Mouse (Mus musculus) midbrain, embryonic 12.5 days (tissue): Measurements from ENCODE around the gene Il2rg. TPM values are rescaled to one million over a fixed set of nuclear protein-coding genes. Genes with fewer than 3 reads are reported as not detected.

ENCODE experiments used
- ATAC-seq: fragments of 200-750 bp; cut with Nextera tagmentation; 2 replicates; pipeline ENCODE4 v1.8.0; 2017; ENCODE audit warnings: low read depth, moderate TSS enrichment, moderate library complexity; ENCODE audit not compliant: low FRiP score
- H3K27ac ChIP-seq: fragments of 300-500 bp; sonication (generic); replicated peaks from 2 replicates; pipeline ENCODE4 v1.5.1; 2016; ENCODE audit warnings: mild to moderate bottlenecking
- H3K27me3 ChIP-seq: fragments of 300-500 bp; sonication (generic); 2 replicates; pipeline ENCODE4 v1.6.1; 2016; ENCODE audit warnings: mild to moderate bottlenecking
- H3K36me3 ChIP-seq: fragments of 300-500 bp; sonication (generic); 2 replicates; pipeline ENCODE4 v1.6.1; 2016
- H3K4me1 ChIP-seq: fragments of 300-500 bp; sonication (generic); 2 replicates; pipeline ENCODE4 v1.6.1; 2016
- H3K4me2 ChIP-seq: fragments of 300-500 bp; sonication (generic); replicated peaks from 2 replicates; pipeline ENCODE4 v1.6.1; 2016; ENCODE audit warnings: mild to moderate bottlenecking, moderate library complexity
- H3K4me3 ChIP-seq: fragments of 300-500 bp; sonication (generic); 2 replicates; pipeline ENCODE4 v1.5.1; 2016; ENCODE audit warnings: mild to moderate bottlenecking
- H3K9ac ChIP-seq: fragments of 300-500 bp; sonication (generic); replicated peaks from 2 replicates; pipeline ENCODE4 v1.6.1; 2016; ENCODE audit warnings: mild to moderate bottlenecking, moderate library complexity
- H3K9me3 ChIP-seq: fragments of 300-500 bp; sonication (generic); 2 replicates; pipeline ENCODE4 v1.6.1; 2016; ENCODE audit warnings: mild to moderate bottlenecking
- WGBS: fragments of 180-500 bp; shearing (Covaris S2); methylation state at CpG from one replicate; pipeline ENCODE4 v1.1.7; 2016; 5-methylcytosine and 5-hydroxymethylcytosine counted together
- polyA plus RNA-seq: library from polyadenylated mRNA; unstranded; fragments of >200 nt; fragmentation: Nextera tagmentation; extraction: Ambion mirVana; gene quantifications from 2 replicates; pipeline ENCODE4 v1.2.1, GENCODE M21; 2016

Gene Il2rg
- polyA plus RNA-seq, 1 experiment from 2014 or later = 4.1 TPM

- Histone ChIP-seq H3K27ac (no peak overlapping the region), H3K4me1 (no peaks in the 10 kb centered on the region), H3K36me3 (no peaks in the 10 kb centered on the region), H3K4me3 (peak overlapping the region; percentile 53), H3K4me2 (peak overlapping the region; percentile 71), H3K9me3 (no peaks in the 10 kb centered on the region), H3K9ac (peak overlapping the region; percentile 52), H3K27me3 (peaks cover 4% of the 10 kb centered on the region; the same call in 1 of the 2 replicates)
- no peak; the same call in 1 of the 2 replicates for ATAC-seq
- WGBS = 28% methylated on average over 26 of the region's 26 CpGs
Measured at GRCm38 (mm10) chrX:101254740-101255139, 13.3 kb downstream of the Il2rg start.

DNA sequence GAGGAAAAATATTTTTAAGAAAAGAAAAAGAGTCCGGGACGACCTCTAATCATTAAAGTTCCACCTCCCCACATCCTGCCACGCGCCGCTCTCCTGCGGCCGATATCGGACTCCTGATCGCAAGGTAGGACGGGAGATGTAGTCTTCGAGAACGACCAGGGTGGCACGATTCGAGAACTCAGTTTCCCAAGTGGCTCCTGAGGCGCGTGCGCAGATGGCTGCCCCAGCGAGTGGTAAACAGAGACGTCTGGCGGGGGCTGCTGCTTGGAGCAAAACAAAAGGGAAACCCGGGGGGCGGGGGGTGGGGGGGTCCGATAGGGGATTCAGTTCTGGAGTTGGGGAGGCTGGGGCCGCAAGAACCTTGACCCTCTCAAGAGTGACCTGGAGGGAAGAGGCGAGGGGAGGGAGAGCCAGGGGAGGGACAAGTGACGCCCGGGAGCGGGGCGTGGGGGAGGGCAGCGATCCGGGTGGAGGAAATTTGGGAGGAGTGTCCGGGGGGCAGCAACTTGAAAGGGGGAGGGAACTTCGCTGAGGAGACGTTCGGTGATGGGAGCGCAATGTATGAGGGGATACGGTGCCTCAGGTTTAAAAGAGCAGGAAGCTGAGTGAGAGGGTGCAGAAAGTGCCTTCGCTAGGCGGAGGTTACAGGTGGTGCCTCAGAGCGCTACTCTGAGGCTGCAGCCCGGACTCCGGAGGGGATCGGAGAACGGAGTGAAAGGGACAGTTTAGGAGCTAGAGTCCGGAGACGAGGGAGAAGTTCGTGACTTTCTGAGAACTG is 13.9 kb downstream of the Il2rg start, which contains the start of gene Foxo4:
Gene Foxo4 (plus strand): TSS at position 577 of the 778 bp plus-strand sequence.
- Histone ChIP-seq H3K9me3 (no peaks in the 10 kb centered on the region), H3K27ac (no peak within 1 kb of the TSS), H3K9ac (peak within 1 kb of the TSS; percentile 52), H3K27me3 (peaks cover 4% of the 10 kb centered on the region; the same call in 1 of the 2 replicates), H3K4me3 (peak within 1 kb of the TSS; percentile 53), H3K36me3 (no peaks in the 10 kb centered on the region), H3K4me2 (peak within 1 kb of the TSS; percentile 71), H3K4me1 (no peaks in the 10 kb centered on the region)
- WGBS = 29% methylated on average over 44 of the region's 47 CpGs
- ATAC-seq = peak; percentile 93

DNA sequence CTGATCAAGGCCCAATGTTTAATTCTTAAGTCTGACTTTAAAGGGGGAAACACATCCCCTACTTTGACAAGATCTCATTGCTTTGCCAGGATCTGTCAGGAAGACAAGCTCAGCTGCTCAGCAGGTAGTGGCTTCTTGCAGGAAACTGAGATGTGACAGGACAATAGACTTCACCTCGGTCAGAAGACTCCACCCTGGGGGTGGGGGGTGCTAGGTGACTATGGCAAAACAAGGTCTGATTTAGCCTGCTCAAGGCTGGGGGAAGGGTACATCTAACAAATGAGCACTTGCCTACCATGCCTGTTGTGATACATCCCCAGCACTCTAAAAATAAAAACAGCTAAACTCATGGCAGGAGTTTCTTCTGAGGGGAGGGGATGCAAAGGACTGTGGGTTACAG is 23.0 kb downstream of the Il2rg start:
- no peak for ATAC-seq

DNA sequence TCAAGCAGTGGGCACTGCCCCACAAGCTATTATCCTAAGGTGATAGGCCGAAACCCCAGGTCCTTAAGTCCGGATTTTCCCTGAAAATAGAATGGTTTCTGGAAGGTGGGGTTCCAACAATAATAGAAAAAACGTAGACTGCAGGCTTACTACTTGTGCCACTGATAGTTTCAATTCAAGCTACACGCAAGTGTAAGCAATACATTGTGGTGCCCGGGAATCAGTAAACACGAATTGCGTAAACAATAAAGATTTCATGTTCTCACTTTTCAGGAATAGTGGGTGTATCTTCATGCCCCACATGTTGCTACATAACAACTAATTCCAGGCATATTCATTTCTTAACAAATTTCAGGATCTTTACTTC is 45.3 kb downstream of the Il2rg start:
- no peaks in the 10 kb centered on the region for H3K36me3 ChIP-seq
- H3K4me2 ChIP-seq = peak overlapping the region; percentile 56
- H3K9me3 ChIP-seq = no peaks in the 10 kb centered on the region
- H3K27me3 ChIP-seq = peaks cover 12% of the 10 kb centered on the region; the same call in 1 of the 2 replicates
- peak overlapping the region; percentile 76 for H3K27ac ChIP-seq
- 0 out of 2 replicates have a peak, but pooled peaks cover 6% of the 10 kb centered on the region for H3K4me1 ChIP-seq
- 31% methylated on average over 7 of the region's 7 CpGs for WGBS
- H3K9ac ChIP-seq = no peak overlapping the region
- H3K4me3 ChIP-seq = peak overlapping the region; percentile 55
- no peak for ATAC-seq

More for the DNA sequence above, 23.0 kb downstream of the Il2rg start:
- Histone ChIP-seq H3K36me3 (no peaks in the 10 kb centered on the region), H3K4me2 (no peak overlapping the region), H3K27me3 (peaks cover 5% of the 10 kb centered on the region; the same call in 1 of the 2 replicates), H3K9me3 (no peaks in the 10 kb centered on the region), H3K9ac (no peak overlapping the region), H3K4me3 (no peak overlapping the region), H3K4me1 (no peaks in the 10 kb centered on the region), H3K27ac (no peak overlapping the region)
- 29% methylated on average over 1 of the region's 1 CpGs for WGBS

DNA sequence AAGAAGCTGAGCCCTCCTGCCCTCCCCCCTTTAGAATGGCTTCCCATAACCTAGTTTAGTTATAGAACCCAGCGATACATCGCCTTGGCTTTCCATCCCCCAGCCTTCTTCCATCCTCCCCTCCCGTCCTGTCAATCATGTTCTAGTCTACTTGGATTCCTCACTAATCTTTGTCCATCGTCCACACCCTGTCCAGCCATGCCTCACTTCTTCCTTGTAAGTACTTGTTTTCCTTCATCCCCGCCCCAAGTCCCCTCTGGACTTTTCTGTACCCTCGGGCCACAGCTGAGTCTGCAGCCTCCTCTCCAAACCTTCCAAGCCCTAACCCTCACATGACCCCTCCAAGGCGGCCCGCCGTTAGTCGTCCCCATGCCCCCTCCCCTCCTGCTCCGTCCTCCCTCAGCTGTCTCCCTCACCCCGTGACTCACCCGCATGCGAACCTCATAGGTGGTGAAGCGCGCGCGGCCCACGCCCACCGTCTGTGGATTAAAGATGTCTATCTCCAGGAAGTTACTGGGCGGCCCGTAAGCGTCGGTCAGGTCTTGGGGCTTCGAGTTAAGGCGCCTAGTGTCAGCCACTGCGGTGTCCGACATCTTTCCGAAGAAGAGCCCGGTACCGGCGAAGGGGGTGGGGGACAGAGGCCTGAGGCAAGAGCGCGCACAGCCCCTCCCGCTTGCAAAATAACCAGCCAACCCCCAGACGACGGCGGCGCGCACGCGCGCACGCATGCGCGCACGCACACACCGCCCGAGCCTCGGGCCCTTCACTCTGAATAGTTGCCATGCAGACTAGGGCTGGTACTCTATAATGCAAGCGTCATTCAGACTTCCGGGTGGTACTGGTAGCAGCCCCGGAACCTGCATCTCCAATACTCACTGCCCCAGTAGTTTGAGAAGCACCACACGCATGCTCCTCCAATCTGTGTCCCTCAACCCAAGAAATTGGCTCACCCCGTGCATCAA is 45.9 kb downstream of the Il2rg start, which contains the start of gene Snx12:
Gene Snx12 (minus strand): TSS at position 730 of the 962 bp plus-strand sequence.
- Histone ChIP-seq H3K4me3 (peak within 1 kb of the TSS; percentile 55), H3K9ac (peak within 1 kb of the TSS; percentile 57), H3K27ac (peak within 1 kb of the TSS; percentile 76), H3K4me1 (0 out of 2 replicates have a peak, but pooled peaks cover 6% of the 10 kb centered on the region), H3K27me3 (peaks cover 12% of the 10 kb centered on the region; the same call in 1 of the 2 replicates), H3K36me3 (no peaks in the 10 kb centered on the region), H3K9me3 (no peaks in the 10 kb centered on the region), H3K4me2 (peak within 1 kb of the TSS; percentile 56)
- ATAC-seq = peak; percentile 97
- 20% methylated on average over 55 of the region's 55 CpGs for WGBS

Other genes with a start within 250 kb of the Il2rg start
- not detected in 2 replicates for gene Tex11, start 208.6 kb downstream of the Il2rg start, polyA plus RNA-seq
- 0.61 and 0.82 TPM in 2 replicates for gene Slc7a3, start 182.2 kb downstream of the Il2rg start, polyA plus RNA-seq
- gene Snx12, start 45.7 kb downstream of the Il2rg start, polyA plus RNA-seq = 56.8 and 57.2 TPM in 2 replicates
- 0.86 and 1.0 TPM in 2 replicates for gene Foxo4, start 13.7 kb downstream of the Il2rg start, polyA plus RNA-seq
- gene Gm614, start 4.3 kb downstream of the Il2rg start, polyA plus RNA-seq = not detected in 2 replicates
- gene Gm20489, start 768 bp upstream of the Il2rg start, polyA plus RNA-seq = not detected in 2 replicates
- gene Med12, start 5.8 kb upstream of the Il2rg start, polyA plus RNA-seq = 40.0 and 40.4 TPM in 2 replicates
- gene Nlgn3, start 30.9 kb upstream of the Il2rg start, polyA plus RNA-seq = 28.3 and 34.2 TPM in 2 replicates
- gene Gjb1, start 108.1 kb upstream of the Il2rg start, polyA plus RNA-seq = not detected in 2 replicates
- gene Zmym3, start 152.6 kb upstream of the Il2rg start, polyA plus RNA-seq = 36.6 and 39.2 TPM in 2 replicates
- gene Nono, start 161.1 kb upstream of the Il2rg start, polyA plus RNA-seq = 572 and 581 TPM in 2 replicates
- gene Itgb1bp2, start 180.8 kb upstream of the Il2rg start, polyA plus RNA-seq = 2.8 and 3.4 TPM in 2 replicates